Mouse (Mus musculus): ENCODE measurements around the gene Maml3. TPM values are rescaled to one million over a fixed set of nuclear protein-coding genes. Genes with fewer than 3 reads are reported as not detected.

The Maml3 gene
- total and polyA plus RNA-seq, 3 experiments: 0.81 to 1.8 (median 0.98) TPM

GRCm38 (mm10) chr3:51954441-51954840 lies 150.4 kb downstream of the Maml3 start:
- no peak overlapping the region for H3K4me2 ChIP-seq (ENCODE audit: insufficient read depth, low read depth, poor library complexity, severe bottlenecking)
- no peak for DNase-seq (ENCODE audit: extremely low read depth)
- no peaks in the 10 kb centered on the region for H3K36me3 ChIP-seq (replicated peaks in 1 of 2; ENCODE audit: control insufficient read depth in 1 of 2, insufficient read depth in 1 of 2, low read length in 1 of 2)
- TF ChIP-seq RAD21 (IDR thresholded peaks at IDR 0.05; ENCODE audit: low read depth, low read length) (no peak), MXI1 (IDR thresholded peaks at IDR 0.05; ENCODE audit: low read depth, low read length) (no peak), POLR2A (IDR thresholded peaks at IDR 0.05; ENCODE audit: low read depth, low read length) (no peak), MAFK (IDR thresholded peaks at IDR 0.05; ENCODE audit: insufficient replicate concordance, low read length) (no peak), ZMIZ1 (IDR thresholded peaks at IDR 0.05; ENCODE audit: low read depth, low read length) (no peak), SMC3 (IDR thresholded peaks at IDR 0.05; ENCODE audit: low read depth, low read length) (no peak), NELFE (IDR thresholded peaks at IDR 0.05; ENCODE audit: low read depth, low read length) (no peak), MAZ (IDR thresholded peaks at IDR 0.05; ENCODE audit: low read depth, low read length) (no peak), MAX (IDR thresholded peaks at IDR 0.05; ENCODE audit: low read length) (no peak), ZC3H11A (IDR thresholded peaks at IDR 0.05; ENCODE audit: low read depth, low read length) (no peak), SIN3A (IDR thresholded peaks at IDR 0.05; ENCODE audit: low read length) (no peak), ZNF384 (IDR thresholded peaks at IDR 0.05; ENCODE audit: low read depth, low read length) (no peak)
- no peak overlapping the region for H3K9ac ChIP-seq (ENCODE audit: insufficient read depth, low read depth)
- no peak overlapping the region for H3K27ac ChIP-seq (ENCODE audit: insufficient read depth, low read depth)
- H3K9me3 ChIP-seq (replicated peaks; ENCODE audit: low read length): no peaks in the 10 kb centered on the region
- H3K79me2 ChIP-seq (replicated peaks; ENCODE audit: control insufficient read depth, extremely low read depth, insufficient read depth, poor library complexity, severe bottlenecking): no peaks in the 10 kb centered on the region
- H3K27me3 ChIP-seq (replicated peaks): no peaks in the 10 kb centered on the region
- no peak overlapping the region for H3K4me3 ChIP-seq (replicated peaks in 1 of 3; ENCODE audit: low read depth in 2 of 3, low read length in 2 of 3, poor library complexity in 1 of 3)
- dilution Hi-C loops (cut with MboI; ENCODE audit: extremely low pct_ligation_motif_present, extremely low pct_unique_long_range_greater_than_20kb, low sequenced_read_pairs) (no loop called here), in situ Hi-C loops (cut with MboI; ENCODE audit: low pct_ligation_motif_present, low pct_unique_long_range_greater_than_20kb, low sequenced_read_pairs) (no loop called here)
- no peaks in the 10 kb centered on the region for H3K4me1 ChIP-seq (ENCODE audit: control insufficient read depth in 1 of 2, insufficient read depth in 2 of 2)

GRCm38 (mm10) chr3:51953927-51954326 lies 150.9 kb downstream of the Maml3 start:
- H3K27me3 ChIP-seq (replicated peaks): no peaks in the 10 kb centered on the region
- dilution Hi-C loops (cut with MboI; ENCODE audit: extremely low pct_ligation_motif_present, extremely low pct_unique_long_range_greater_than_20kb, low sequenced_read_pairs): no loop called here
- no peak overlapping the region for H3K4me3 ChIP-seq (replicated peaks in 1 of 3; ENCODE audit: low read depth in 2 of 3, low read length in 2 of 3, poor library complexity in 1 of 3)
- TF ChIP-seq USF1 (IDR thresholded peaks at IDR 0.05; ENCODE audit: low read depth, low read length): no peak
- TF ChIP-seq POLR2AphosphoS2 (IDR thresholded peaks at IDR 0.05; ENCODE audit: low read depth, low read length): no peak
- TF ChIP-seq ETS1 (conservative IDR thresholded peaks at IDR 0.05; ENCODE audit: low read depth, low read length): no peak
- TF ChIP-seq RAD21 (IDR thresholded peaks at IDR 0.05; ENCODE audit: low read depth, low read length): no peak
- TF ChIP-seq MYC (IDR thresholded peaks at IDR 0.05; ENCODE audit: low read depth, low read length): no peak
- TF ChIP-seq ELF1 (IDR thresholded peaks at IDR 0.05; ENCODE audit: low read depth, low read length): no peak
- TF ChIP-seq E2F4 (IDR thresholded peaks at IDR 0.05; ENCODE audit: insufficient replicate concordance, low read depth, low read length): no peak
- TF ChIP-seq HCFC1 (IDR thresholded peaks at IDR 0.05; ENCODE audit: low read depth, low read length): no peak
- no peak for TF ChIP-seq MAZ (IDR thresholded peaks at IDR 0.05; ENCODE audit: low read depth, low read length)
- no peak for TF ChIP-seq MEF2A (IDR thresholded peaks at IDR 0.05; ENCODE audit: borderline replicate concordance, low read depth, low read length)
- TF ChIP-seq TCF12 (IDR thresholded peaks at IDR 0.05; ENCODE audit: low read depth, low read length): no peak
- no peak for TF ChIP-seq NRF1 (IDR thresholded peaks at IDR 0.05; ENCODE audit: low read depth, low read length)
- TF ChIP-seq ZMIZ1 (IDR thresholded peaks at IDR 0.05; ENCODE audit: low read depth, low read length): no peak
- no peak for TF ChIP-seq ZKSCAN1 (IDR thresholded peaks at IDR 0.05; ENCODE audit: borderline replicate concordance, low read depth, low read length)
- no peak for TF ChIP-seq MAFK (IDR thresholded peaks at IDR 0.05; ENCODE audit: insufficient replicate concordance, low read length)
- TF ChIP-seq IRF4 (IDR thresholded peaks at IDR 0.05; ENCODE audit: low read depth, low read length): no peak
- TF ChIP-seq EP300 (IDR thresholded peaks at IDR 0.05; ENCODE audit: low read length): no peak
- TF ChIP-seq SMC3 (IDR thresholded peaks at IDR 0.05; ENCODE audit: low read depth, low read length): no peak
- in situ Hi-C loops (cut with MboI; ENCODE audit: low pct_ligation_motif_present, low pct_unique_long_range_greater_than_20kb, low sequenced_read_pairs): no loop called here
- no peak for DNase-seq (ENCODE audit: extremely low read depth)
- H3K27ac ChIP-seq (ENCODE audit: insufficient read depth, low read depth): no peak overlapping the region
- no peak overlapping the region for H3K4me2 ChIP-seq (ENCODE audit: insufficient read depth, low read depth, poor library complexity, severe bottlenecking)
- no peaks in the 10 kb centered on the region for H3K9me3 ChIP-seq (replicated peaks; ENCODE audit: low read length)
- no peaks in the 10 kb centered on the region for H3K79me2 ChIP-seq (replicated peaks; ENCODE audit: control insufficient read depth, extremely low read depth, insufficient read depth, poor library complexity, severe bottlenecking)
- H3K36me3 ChIP-seq (replicated peaks in 1 of 2; ENCODE audit: control insufficient read depth in 1 of 2, insufficient read depth in 1 of 2, low read length in 1 of 2): no peaks in the 10 kb centered on the region
- H3K9ac ChIP-seq (ENCODE audit: insufficient read depth, low read depth): no peak overlapping the region
- no peaks in the 10 kb centered on the region for H3K4me1 ChIP-seq (ENCODE audit: control insufficient read depth in 1 of 2, insufficient read depth in 2 of 2)

Data from CH12.LX (cell line).